Mouse (Mus musculus): ENCODE measurements around the gene Cldn34a.
"Not testable (repeated sequence)": the region's sequence is repeated elsewhere in the genome, so short reads cannot be mapped to it uniquely, and the experiment has no call there.

Gene Cldn34a

DNA sequence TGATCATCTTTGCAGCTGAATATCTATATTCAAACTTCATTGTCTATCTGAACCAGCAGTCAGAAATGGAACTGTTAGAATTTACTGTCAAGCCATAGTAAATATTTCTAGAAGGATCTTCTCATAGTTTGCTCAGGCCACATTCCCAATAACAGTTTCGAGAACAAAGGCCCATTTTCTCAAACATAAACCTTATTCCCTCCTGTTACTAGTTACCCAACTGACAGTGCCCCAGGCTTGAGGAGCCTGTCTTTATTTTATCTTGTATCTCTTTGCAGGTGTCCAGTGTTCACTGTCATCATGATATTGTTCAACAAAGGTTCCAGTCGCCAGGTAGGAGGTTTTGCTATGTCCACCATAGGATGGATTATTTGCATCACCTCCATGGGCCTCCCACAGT is at the start of gene Cldn34a:
TSS of gene Cldn34a (plus strand) at position 301 of the 400 bp plus-strand sequence.
- no peak for DNase-seq

DNA sequence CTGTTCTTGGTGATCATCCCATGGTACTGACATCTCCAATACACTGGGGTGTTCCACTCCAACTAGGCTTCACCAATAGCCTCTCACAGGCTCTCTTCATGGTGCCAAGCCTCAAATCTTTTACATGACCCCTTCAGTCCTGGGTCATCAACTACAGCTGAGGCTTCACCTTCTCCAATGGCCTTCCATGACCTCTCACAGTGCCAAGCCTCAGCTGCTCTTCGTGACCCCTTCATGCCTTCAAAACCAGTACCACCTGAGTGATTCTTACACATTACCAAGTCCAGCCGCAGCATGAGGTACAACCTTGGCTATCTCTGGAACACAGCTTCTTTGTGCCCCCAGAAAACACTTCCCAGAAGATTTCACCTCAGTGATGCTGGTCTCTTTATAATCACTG is 44.5 kb upstream of the Cldn34a start:
- DNase-seq = not testable (repeated sequence)

DNA sequence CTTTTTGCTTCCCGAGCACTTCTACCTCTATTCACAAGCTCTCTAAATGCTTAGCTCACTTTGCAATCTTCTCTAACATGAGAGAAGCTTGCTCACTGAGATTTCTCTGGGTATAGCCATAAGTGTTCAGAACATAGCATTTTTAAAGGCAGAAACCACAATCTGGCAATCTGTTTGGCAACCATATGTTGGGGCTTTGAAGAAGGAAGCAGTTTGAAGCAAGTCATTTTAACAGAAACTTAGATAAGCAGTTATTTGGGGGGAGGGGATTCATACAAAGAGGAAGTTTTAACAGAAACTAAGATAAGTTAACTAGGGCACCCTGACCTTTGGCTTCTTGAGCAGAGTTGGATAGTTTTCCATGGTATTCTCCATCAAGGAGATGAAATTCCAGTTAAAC is 17.4 kb upstream of the Cldn34a start:
- no peak for DNase-seq

DNA sequence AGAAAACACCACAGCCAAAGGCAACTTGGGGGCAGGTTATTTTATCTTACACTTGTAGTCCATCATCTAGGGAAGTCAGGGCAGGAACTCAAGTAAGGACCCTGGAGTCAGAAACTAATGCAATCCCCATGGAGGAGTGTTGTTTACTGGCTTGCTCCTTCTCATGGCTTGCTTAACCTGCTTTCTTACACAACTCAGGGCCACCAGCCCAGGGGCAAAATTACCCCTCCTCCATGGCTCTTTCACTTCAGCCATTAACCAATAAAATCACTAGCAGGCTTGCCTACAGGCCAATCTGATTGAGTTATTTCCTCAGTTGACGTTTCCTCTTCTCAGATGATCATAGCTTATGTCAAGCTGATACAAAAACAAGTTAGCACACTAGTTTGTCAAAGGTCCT is 15.0 kb upstream of the Cldn34a start:
- no peak for DNase-seq

DNA sequence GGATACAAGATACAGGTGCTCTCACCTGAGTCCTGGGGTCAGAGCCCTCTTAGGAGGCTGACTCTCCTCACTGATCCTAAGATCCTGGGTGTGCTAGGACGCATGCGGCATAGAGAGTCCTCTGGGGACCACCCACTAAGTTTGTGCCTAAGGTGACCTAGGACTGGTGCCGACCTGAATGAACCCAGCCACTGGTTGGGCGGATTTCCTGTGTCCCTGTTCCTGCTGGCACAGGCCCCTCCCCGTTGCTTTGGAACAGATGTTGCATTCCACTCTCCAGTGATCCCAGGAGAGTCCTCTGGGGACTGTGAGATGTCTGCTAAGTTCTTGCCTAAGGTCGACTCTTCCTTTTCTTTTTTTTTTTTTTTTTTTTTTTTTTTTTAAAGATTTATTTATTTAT is 5.7 kb upstream of the Cldn34a start:
- DNase-seq = no peak

All from lung, adult 18-20 months (tissue).